ENCODE assay signal across 21 mouse cellular contexts in genomic region chr14:99104542-99105123, GRCm38 (mm10).
"Had no signal": no experiment of that assay in that cellular context is flagged by ENCODE, and none has a peak within 500 bp of the region (broad histone marks: within the 10 kb centered on the region; RNA-seq: fewer than 3 reads in every experiment).

No protein-coding gene starts in this region.

- DNase-seq: kidney, adult 18-20 months; kidney, adult 9 months; kidney, postnatal 14 days; kidney, postnatal 4 days; left cerebral cortex, postnatal 4 days; lung, adult 18-20 months; lung, postnatal 10 days; lung, postnatal 4 days; midbrain, embryonic 14.5 days; retina, postnatal 1 day; right cerebral cortex, postnatal 25 days; spleen, adult 18-20 months; thymus, adult 2 months; thymus, postnatal 14 days; thymus, postnatal 4 days had no signal

- H3K27ac ChIP-seq: liver, embryonic 15.5 days; lung, embryonic 15.5 days; neural tube, embryonic 12.5 days; neural tube, embryonic 15.5 days; stomach, postnatal 0 days had no signal

- H3K27me3 ChIP-seq: liver, embryonic 15.5 days; lung, embryonic 15.5 days; neural tube, embryonic 12.5 days; neural tube, embryonic 15.5 days had no signal

- H3K9ac ChIP-seq: liver, embryonic 15.5 days; lung, embryonic 15.5 days; neural tube, embryonic 12.5 days; neural tube, embryonic 15.5 days had no signal

- H3K9me3 ChIP-seq: liver, embryonic 15.5 days; lung, embryonic 15.5 days; neural tube, embryonic 12.5 days; neural tube, embryonic 15.5 days had no signal

- H3K4me1 ChIP-seq: lung, embryonic 15.5 days; neural tube, embryonic 12.5 days had no signal

- H3K4me3 ChIP-seq: liver, embryonic 15.5 days; lung, embryonic 15.5 days; neural tube, embryonic 12.5 days; neural tube, embryonic 15.5 days had no signal

- H3K4me2 ChIP-seq: liver, embryonic 15.5 days; lung, embryonic 15.5 days; midbrain, embryonic 11.5 days; neural tube, embryonic 12.5 days; neural tube, embryonic 15.5 days had no signal
